Mouse (Mus musculus): ENCODE data around the gene Prlhr.

Gene Prlhr

DNA sequence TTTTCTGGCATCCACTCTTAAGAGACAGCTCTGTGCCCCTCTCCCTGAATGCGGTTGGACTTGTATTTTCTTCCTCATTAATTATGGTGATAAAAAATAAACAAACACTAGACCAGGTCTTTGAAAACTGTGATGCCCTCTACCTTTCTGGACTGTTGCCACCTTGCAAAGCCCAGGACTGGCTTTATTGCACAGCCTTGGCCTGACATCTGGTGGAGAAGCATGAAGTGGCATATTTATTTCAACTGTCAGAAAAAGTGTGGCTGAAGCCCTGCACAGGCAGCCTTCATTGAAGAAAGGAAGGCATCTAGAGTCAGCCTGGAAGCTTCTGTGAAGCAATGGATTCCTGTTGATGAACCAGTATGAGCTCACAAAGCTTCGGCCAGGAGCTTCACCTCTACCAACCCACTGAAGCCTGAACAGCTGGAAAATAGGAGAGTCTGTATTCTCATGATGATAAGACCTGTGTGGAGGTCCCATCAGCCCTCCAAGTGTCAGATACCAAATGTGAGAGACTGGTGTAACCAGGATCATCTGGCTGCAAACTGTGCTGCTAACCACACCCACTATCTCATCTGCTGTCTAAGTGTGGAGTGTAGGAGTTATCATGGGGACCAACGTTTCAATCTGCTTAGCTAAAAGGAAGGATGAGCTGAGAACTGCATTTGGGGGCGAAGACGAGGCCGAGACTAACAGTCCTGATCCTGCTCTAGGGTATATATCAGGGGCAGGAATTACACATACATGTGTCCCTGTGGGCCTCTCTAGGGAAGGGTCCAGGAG is 35.6 kb downstream of the Prlhr start:
- no peak for DNase-seq (ENCODE audit: low read depth, low spot score)

GRCm38 (mm10) chr19:60417611-60418010 is 50.5 kb downstream of the Prlhr start:
- DNase-seq (ENCODE audit: low read depth, low spot score): no peak
